Mouse (Mus musculus) ovary, postnatal 14 days (tissue): Measurements from ENCODE around the gene Myof.

Experiments
- DNase-seq: peaks from one replicate; pipeline ENCODE4 v3.0.0; 2022; ENCODE audit warnings: low spot score

The Myof gene

GRCm38 (mm10) chr19:38042261-38042722, 1.1 kb downstream of the Myof start:
- DNase-seq: no peak

GRCm38 (mm10) chr19:38038267-38038666, 5.1 kb downstream of the Myof start:
- DNase-seq: no peak

- DNase-seq: no peak
These were observed 7.6 kb downstream of the Myof start for GRCm38 (mm10) chr19:38035766-38036165.

GRCm38 (mm10) chr19:38034696-38035095, 8.7 kb downstream of the Myof start:
- no peak for DNase-seq

- no peak for DNase-seq
These were observed 9.7 kb downstream of the Myof start for GRCm38 (mm10) chr19:38033735-38034057.

- no peak for DNase-seq
These were observed 10.2 kb downstream of the Myof start for GRCm38 (mm10) chr19:38032993-38033734.

- DNase-seq: no peak
These were observed 12.2 kb downstream of the Myof start for GRCm38 (mm10) chr19:38031144-38031543.

- no peak for DNase-seq
These were observed 12.7 kb downstream of the Myof start for GRCm38 (mm10) chr19:38030673-38031137.

GRCm38 (mm10) chr19:38029871-38030270, 13.5 kb downstream of the Myof start:
- no peak for DNase-seq

GRCm38 (mm10) chr19:38029292-38029691, 14.1 kb downstream of the Myof start:
- DNase-seq: no peak

- no peak for DNase-seq
These were observed 15.4 kb downstream of the Myof start for GRCm38 (mm10) chr19:38027881-38028521.

GRCm38 (mm10) chr19:38027389-38027788, 16.0 kb downstream of the Myof start:
- DNase-seq: no peak

GRCm38 (mm10) chr19:38026211-38026624, 17.2 kb downstream of the Myof start:
- DNase-seq: no peak

GRCm38 (mm10) chr19:38025254-38026041, 17.9 kb downstream of the Myof start:
- DNase-seq: no peak

GRCm38 (mm10) chr19:38023603-38024002, 19.8 kb downstream of the Myof start:
- DNase-seq: no peak

- no peak for DNase-seq
These were observed 20.7 kb downstream of the Myof start for GRCm38 (mm10) chr19:38022710-38023109.

GRCm38 (mm10) chr19:38015873-38016254, 27.5 kb downstream of the Myof start:
- no peak for DNase-seq

- no peak for DNase-seq
These were observed 28.1 kb downstream of the Myof start for GRCm38 (mm10) chr19:38015180-38015872.

GRCm38 (mm10) chr19:38014443-38014842, 28.9 kb downstream of the Myof start:
- DNase-seq: no peak

- DNase-seq: no peak
These were observed 32.0 kb downstream of the Myof start for GRCm38 (mm10) chr19:38011379-38011778.

- no peak for DNase-seq
These were observed 38.5 kb downstream of the Myof start for GRCm38 (mm10) chr19:38004809-38005380.
